25 mouse cellular contexts compared by ENCODE assay signal in genomic region chr7:30420673-30421072, GRCm38 (mm10). TPM values are rescaled to one million over a fixed set of nuclear protein-coding genes. Genes with fewer than 3 reads are reported as not detected.
DNase-seq lines count a peak whose midpoint lies in the region; ATAC-seq and TF ChIP-seq lines count a peak whose summit lies in the region.
"Had no signal": no experiment of that assay in that cellular context is flagged by ENCODE, and none has a peak within 500 bp of the region (broad histone marks: within the 10 kb centered on the region; RNA-seq: fewer than 3 reads in every experiment).

No protein-coding gene starts in this region.

- no peak for TF ChIP-seq POLR2A in spleen, adult 2 months (IDR thresholded peaks at IDR 0.05; ENCODE audit: low read depth, low read length)
- no peak for TF ChIP-seq POLR2A in lung, adult 2 months (IDR thresholded peaks at IDR 0.05; ENCODE audit: borderline replicate concordance, extremely low read depth, low read depth, low read length)

- H3K27me3 ChIP-seq in heart, embryonic 16.5 days (ENCODE audit: control insufficient read depth, insufficient read depth, low read length), result peaks cover 5% of the 10 kb centered on the region; the same call in 1 of the 2 replicates
- peaks cover 7% of the 10 kb centered on the region; the same call in 1 of the 2 replicates for H3K27me3 ChIP-seq in heart, embryonic 11.5 days (ENCODE audit: control insufficient read depth, insufficient read depth, low read length)
- no peaks in the 10 kb centered on the region for H3K27me3 ChIP-seq in spleen, adult 2 months (ENCODE audit: control insufficient read depth, insufficient read depth, low read length)
- H3K27me3 ChIP-seq in liver, embryonic 11.5 days (replicated peaks; ENCODE audit: control insufficient read depth, insufficient read depth, low read length), result no peaks in the 10 kb centered on the region
- peaks cover 51% of the 10 kb centered on the region for H3K27me3 ChIP-seq in limb, embryonic 10.5 days (ENCODE audit: low read depth, poor library complexity, severe bottlenecking)

- peaks cover 76% of the 10 kb centered on the region for H3K79me2 ChIP-seq in macrophage (ENCODE audit: inconsistent target)

- no peak for DNase-seq in spleen, adult 2 months (ENCODE audit: low read depth in 1 of 2, low spot score in 2 of 2)
- DNase-seq in spleen, postnatal 4 days (ENCODE audit: low spot score in 2 of 2), result no peak
- no peak for DNase-seq in liver, embryonic 11.5 days (ENCODE audit: low spot score)
- no peak for DNase-seq in lung, adult 2 months
- no peak for DNase-seq in limb, embryonic 10.5 days (ENCODE audit: low spot score)
- DNase-seq: B cell, adult 2 months; cerebellum, postnatal 25 days; lung, postnatal 14 days; right cerebral cortex, postnatal 25 days; thymus, postnatal 25 days had no signal

- H3K9me3 ChIP-seq in heart, embryonic 16.5 days (replicated peaks; ENCODE audit: control insufficient read depth, low read length), result 0 out of 2 replicates have a peak, but pooled peaks cover 4% of the 10 kb centered on the region
- no peaks in the 10 kb centered on the region for H3K9me3 ChIP-seq in heart, embryonic 11.5 days (replicated peaks; ENCODE audit: control insufficient read depth, low read length)
- H3K9me3 ChIP-seq in liver, embryonic 11.5 days (ENCODE audit: control insufficient read depth, low read length), result no peaks in the 10 kb centered on the region
- no peaks in the 10 kb centered on the region; the same call in 1 of the 2 replicates for H3K9me3 ChIP-seq in limb, embryonic 10.5 days (replicated peaks)
- H3K9me3 ChIP-seq: heart, embryonic 10.5 days had no signal

- no peak overlapping the region for H3K4me3 ChIP-seq in heart, embryonic 16.5 days (ENCODE audit: low read length)
- H3K4me3 ChIP-seq in heart, embryonic 11.5 days (ENCODE audit: low read depth, low read length), result no peak overlapping the region
- H3K4me3 ChIP-seq in spleen, adult 2 months (ENCODE audit: extremely low read depth, insufficient read depth, insufficient read length), result peak overlapping the region; percentile 62
- no peak overlapping the region for H3K4me3 ChIP-seq in liver, embryonic 11.5 days (ENCODE audit: low read depth, low read length)
- H3K4me3 ChIP-seq in macrophage (ENCODE audit: inconsistent target), result peak overlapping the region; percentile 86
- no peak overlapping the region for H3K4me3 ChIP-seq in lung, adult 2 months (replicated peaks; ENCODE audit: extremely low read depth, low read depth, low read length)
- H3K4me3 ChIP-seq in limb, embryonic 10.5 days, result no peak overlapping the region
- H3K4me3 ChIP-seq: myocyte had no signal

- ATAC-seq in heart, embryonic 16.5 days (replicated peaks; ENCODE audit: extremely low read depth, insufficient read depth, low FRiP score), result no peak
- ATAC-seq in heart, embryonic 11.5 days (replicated peaks; ENCODE audit: insufficient number of reproducible peaks, low FRiP score, low TSS enrichment), result no peak
- no peak for ATAC-seq in liver, embryonic 11.5 days (replicated peaks; ENCODE audit: low FRiP score)
- ATAC-seq: midbrain, embryonic 13.5 days had no signal

- no peaks in the 10 kb centered on the region; the same call in 1 of the 2 replicates for H3K36me3 ChIP-seq in heart, embryonic 16.5 days (ENCODE audit: control insufficient read depth, insufficient read depth)
- H3K36me3 ChIP-seq in heart, embryonic 11.5 days (ENCODE audit: control insufficient read depth, insufficient read depth, low read length), result peaks cover 1% of the 10 kb centered on the region; the same call in 1 of the 2 replicates
- peaks cover 23% of the 10 kb centered on the region for H3K36me3 ChIP-seq in spleen, adult 2 months (ENCODE audit: control insufficient read depth, insufficient read depth, low read length)
- H3K36me3 ChIP-seq in liver, embryonic 11.5 days (ENCODE audit: control insufficient read depth, insufficient read depth, low read length), result peaks cover 2% of the 10 kb centered on the region; the same call in 1 of the 2 replicates
- peaks cover 21% of the 10 kb centered on the region; the same call in 1 of the 2 replicates for H3K36me3 ChIP-seq in macrophage (ENCODE audit: inconsistent target)
- peaks cover 6% of the 10 kb centered on the region for H3K36me3 ChIP-seq in limb, embryonic 10.5 days

- no peak for TF ChIP-seq CTCF in spleen, adult 2 months (IDR thresholded peaks at IDR 0.05; ENCODE audit: extremely low read depth, insufficient read depth, insufficient read length, insufficient replicate concordance)
- no peak for TF ChIP-seq CTCF in lung, adult 2 months (IDR thresholded peaks at IDR 0.05; ENCODE audit: insufficient read depth, low read length)

- peak overlapping the region; percentile 21; the same call in 1 of the 2 replicates for H3K27ac ChIP-seq in heart, embryonic 16.5 days (ENCODE audit: low read length)
- no peak overlapping the region for H3K27ac ChIP-seq in heart, embryonic 11.5 days (ENCODE audit: low read depth, low read length)
- H3K27ac ChIP-seq in spleen, adult 2 months (ENCODE audit: insufficient read depth, low read length), result peak overlapping the region; percentile 97
- H3K27ac ChIP-seq in liver, embryonic 11.5 days (ENCODE audit: low read depth, low read length), result no peak overlapping the region
- peak overlapping the region; percentile 100 for H3K27ac ChIP-seq in macrophage
- no peak overlapping the region for H3K27ac ChIP-seq in limb, embryonic 10.5 days
- H3K27ac ChIP-seq: forebrain, embryonic 10.5 days; hindbrain, embryonic 14.5 days; limb, embryonic 13.5 days; midbrain, embryonic 13.5 days; stomach, postnatal 0 days had no signal

- no peak overlapping the region for H3K9ac ChIP-seq in heart, embryonic 16.5 days (ENCODE audit: low read length)
- no peak overlapping the region for H3K9ac ChIP-seq in heart, embryonic 11.5 days (ENCODE audit: low read depth, low read length)
- no peak overlapping the region for H3K9ac ChIP-seq in liver, embryonic 11.5 days (ENCODE audit: low read depth, low read length)

- 82% methylated on average over 3 of the region's 3 CpGs for WGBS in heart, embryonic 16.5 days
- 85% methylated on average over 3 of the region's 3 CpGs for WGBS in heart, embryonic 11.5 days (ENCODE audit: insufficient replicate concordance)
- 63% methylated on average over 3 of the region's 3 CpGs for WGBS in spleen, adult 2 months
- WGBS in liver, embryonic 11.5 days, result 69% methylated on average over 3 of the region's 3 CpGs
- 35% methylated on average over 3 of the region's 3 CpGs for WGBS in macrophage (ENCODE audit: missing documents)
- 56% methylated on average over 3 of the region's 3 CpGs for WGBS in lung, adult 2 months
- 84% methylated on average over 3 of the region's 3 CpGs for WGBS in limb, embryonic 10.5 days

- H3K4me1 ChIP-seq in heart, embryonic 16.5 days (ENCODE audit: control insufficient read depth, insufficient read depth, low read length), result peaks cover 13% of the 10 kb centered on the region
- H3K4me1 ChIP-seq in heart, embryonic 11.5 days (ENCODE audit: control insufficient read depth, insufficient read depth, low read length), result no peaks in the 10 kb centered on the region; the same call in 1 of the 2 replicates
- peaks cover 41% of the 10 kb centered on the region; the same call in 1 of the 2 replicates for H3K4me1 ChIP-seq in spleen, adult 2 months (ENCODE audit: control insufficient read depth, insufficient read depth, insufficient read length)
- 0 out of 2 replicates have a peak, but pooled peaks cover 5% of the 10 kb centered on the region for H3K4me1 ChIP-seq in liver, embryonic 11.5 days (replicated peaks; ENCODE audit: control insufficient read depth, insufficient read depth, low read length)
- H3K4me1 ChIP-seq in lung, adult 2 months (ENCODE audit: control insufficient read depth, insufficient read depth, low read length), result no peaks in the 10 kb centered on the region; the same call in 1 of the 2 replicates
- H3K4me1 ChIP-seq in limb, embryonic 10.5 days, result peaks cover 22% of the 10 kb centered on the region

- no peak overlapping the region for H3K4me2 ChIP-seq in heart, embryonic 16.5 days (ENCODE audit: low read depth, low read length)
- no peak overlapping the region for H3K4me2 ChIP-seq in heart, embryonic 11.5 days
- H3K4me2 ChIP-seq in liver, embryonic 11.5 days, result peak overlapping the region; percentile 74

RNA-seq across cellular contexts. Expression of gene Nfkbid, which starts 0.9 kb away (rescaled TPM):
- 1.7 and 1.8 TPM in 2 replicates for polyA plus RNA-seq in heart, embryonic 16.5 days (2015; fragmentation: Nextera tagmentation; extraction: Ambion mirVana)
- polyA plus RNA-seq in heart, embryonic 11.5 days (2014; fragmentation: Nextera tagmentation; extraction: Ambion mirVana), result 1.0 and 1.4 TPM in 2 replicates
- polyA plus RNA-seq in spleen, adult 2 months (2012; rRNA removed), result 55.1 and 70.8 TPM in 2 replicates
- 1.8 and 3.6 TPM in 2 replicates for polyA plus RNA-seq in liver, embryonic 11.5 days (2014; fragmentation: Nextera tagmentation; extraction: Ambion mirVana)
- total RNA-seq in macrophage (2018; cell fraction: chromatin; rRNA removed), result 100 to 1,000 TPM in 17 of 26 experiments, 10 to 100 TPM in 9; 35.5 to 687 (median 168) TPM
- total RNA-seq in macrophage (2018; cell fraction: cytosol; rRNA removed), result 100 to 1,000 TPM in 6 of 26 experiments, 10 to 100 TPM in 14, 1 to 10 TPM in 6; 3.4 to 171 (median 30.6) TPM
- total RNA-seq in macrophage (2018; cell fraction: nucleus; rRNA removed), result 100 to 1,000 TPM in 19 of 26 experiments, 10 to 100 TPM in 7; 30.9 to 748 (median 180) TPM
- polyA plus RNA-seq in macrophage (2018), result 3.2 to 8.3 TPM (median 6.3 TPM) in 3 replicates
- polyA plus RNA-seq in lung, adult 2 months (2012; rRNA removed), result 7.2 and 8.6 TPM in 2 replicates
- polyA plus RNA-seq in limb, embryonic 10.5 days (2016; fragmentation: Nextera tagmentation; extraction: Ambion mirVana), result 0.55 and 1.2 TPM in 2 replicates

RNA-seq across cellular contexts. Expression of gene Hcst, which starts 1.0 kb away (rescaled TPM):
- 2.2 and 4.6 TPM in 2 replicates for polyA plus RNA-seq in heart, embryonic 16.5 days (2015; fragmentation: Nextera tagmentation; extraction: Ambion mirVana)
- polyA plus RNA-seq in heart, embryonic 11.5 days (2014; fragmentation: Nextera tagmentation; extraction: Ambion mirVana), result 0.53 and 0.99 TPM in 2 replicates
- 178 and 278 TPM in 2 replicates for polyA plus RNA-seq in spleen, adult 2 months (2012; rRNA removed)
- polyA plus RNA-seq in liver, embryonic 11.5 days (2014; fragmentation: Nextera tagmentation; extraction: Ambion mirVana), result 2.2 and 2.9 TPM in 2 replicates
- total RNA-seq in macrophage (2018; cell fraction: chromatin; rRNA removed), result 10 to 100 TPM in 1 of 26 experiments, 1 to 10 TPM in 16, not detected in 9; 3.3 to 12.1 (median 6.0) TPM
- 10 to 100 TPM; 15.7 to 50.0 (median 32.0) TPM for total RNA-seq in macrophage (2018; cell fraction: cytosol; rRNA removed)
- 10 to 100 TPM in 7 of 26 experiments, 1 to 10 TPM in 18, not detected in 1; 3.4 to 13.6 (median 7.9) TPM for total RNA-seq in macrophage (2018; cell fraction: nucleus; rRNA removed)
- 9.3 to 40.5 TPM (median 34.0 TPM) in 3 replicates for polyA plus RNA-seq in macrophage (2018)
- 33.9 and 37.1 TPM in 2 replicates for polyA plus RNA-seq in lung, adult 2 months (2012; rRNA removed)
- not detected in 2 replicates for polyA plus RNA-seq in limb, embryonic 10.5 days (2016; fragmentation: Nextera tagmentation; extraction: Ambion mirVana)
- total RNA-seq: gastrocnemius, adult 18-20 months; heart, postnatal 36 days had no signal
- polyA plus RNA-seq: midbrain, embryonic 13.5 days; myocyte; neural tube, embryonic 14.5 days had no signal

RNA-seq across cellular contexts. Expression of gene Tyrobp, which starts 7.1 kb away (rescaled TPM):
- 32.2 and 34.7 TPM in 2 replicates for polyA plus RNA-seq in heart, embryonic 16.5 days (2015; fragmentation: Nextera tagmentation; extraction: Ambion mirVana)
- polyA plus RNA-seq in heart, embryonic 11.5 days (2014; fragmentation: Nextera tagmentation; extraction: Ambion mirVana), result 8.9 and 9.2 TPM in 2 replicates
- 569 and 738 TPM in 2 replicates for polyA plus RNA-seq in spleen, adult 2 months (2012; rRNA removed)
- 60.6 and 61.9 TPM in 2 replicates for polyA plus RNA-seq in liver, embryonic 11.5 days (2014; fragmentation: Nextera tagmentation; extraction: Ambion mirVana)
- total RNA-seq in macrophage (2018; cell fraction: chromatin; rRNA removed), result 100 to 1,000 TPM in 7 of 26 experiments, 10 to 100 TPM in 19; 39.6 to 123 (median 77.3) TPM
- 1,000 to 10,000 TPM; 1,796 to 3,589 (median 2,552) TPM for total RNA-seq in macrophage (2018; cell fraction: cytosol; rRNA removed)
- 100 to 1,000 TPM; 185 to 760 (median 490) TPM for total RNA-seq in macrophage (2018; cell fraction: nucleus; rRNA removed)
- polyA plus RNA-seq in macrophage (2018), result 2,505 to 4,301 TPM (median 3,819 TPM) in 3 replicates
- polyA plus RNA-seq in lung, adult 2 months (2012; rRNA removed), result 328 and 425 TPM in 2 replicates
- 7.6 and 8.6 TPM in 2 replicates for polyA plus RNA-seq in limb, embryonic 10.5 days (2016; fragmentation: Nextera tagmentation; extraction: Ambion mirVana)
- polyA plus RNA-seq: myocyte had no signal

RNA-seq across cellular contexts. Expression of gene Aplp1, which starts 24.7 kb away (rescaled TPM):
- polyA plus RNA-seq in heart, embryonic 16.5 days (2015; fragmentation: Nextera tagmentation; extraction: Ambion mirVana), result 11.1 and 13.5 TPM in 2 replicates
- polyA plus RNA-seq in heart, embryonic 11.5 days (2014; fragmentation: Nextera tagmentation; extraction: Ambion mirVana), result 34.9 and 37.8 TPM in 2 replicates
- polyA plus RNA-seq in spleen, adult 2 months (2012; rRNA removed), result 1.9 and 2.3 TPM in 2 replicates
- polyA plus RNA-seq in liver, embryonic 11.5 days (2014; fragmentation: Nextera tagmentation; extraction: Ambion mirVana), result 18.4 and 19.1 TPM in 2 replicates
- 1 to 10 TPM in 1 of 26 experiments, under 1 TPM in 4, not detected in 21; 0.37 to 3.7 (median 0.51) TPM for total RNA-seq in macrophage (2018; cell fraction: chromatin; rRNA removed)
- 1 to 10 TPM in 1 of 26 experiments, under 1 TPM in 25; 0.24 to 1.0 (median 0.57) TPM for total RNA-seq in macrophage (2018; cell fraction: cytosol; rRNA removed)
- 1 to 10 TPM in 8 of 26 experiments, under 1 TPM in 16, not detected in 2; 0.42 to 1.8 (median 0.87) TPM for total RNA-seq in macrophage (2018; cell fraction: nucleus; rRNA removed)
- 0.67 to 1.3 TPM (median 0.75 TPM) in 3 replicates for polyA plus RNA-seq in macrophage (2018)
- 9.5 and 11.8 TPM in 2 replicates for polyA plus RNA-seq in lung, adult 2 months (2012; rRNA removed)
- polyA plus RNA-seq in limb, embryonic 10.5 days (2016; fragmentation: Nextera tagmentation; extraction: Ambion mirVana), result 8.4 and 13.4 TPM in 2 replicates

RNA-seq across cellular contexts. Expression of gene Kirrel2, which starts 36.8 kb away (rescaled TPM):
- 0.15 and 0.20 TPM in 2 replicates for polyA plus RNA-seq in heart, embryonic 16.5 days (2015; fragmentation: Nextera tagmentation; extraction: Ambion mirVana)
- 1.5 and 3.7 TPM in 2 replicates for polyA plus RNA-seq in heart, embryonic 11.5 days (2014; fragmentation: Nextera tagmentation; extraction: Ambion mirVana)
- 0.14 and 0.49 TPM in 2 replicates for polyA plus RNA-seq in spleen, adult 2 months (2012; rRNA removed)
- polyA plus RNA-seq in liver, embryonic 11.5 days (2014; fragmentation: Nextera tagmentation; extraction: Ambion mirVana), result 0.22 and 0.95 TPM in 2 replicates
- not detected for total RNA-seq in macrophage (2018; cell fraction: chromatin; rRNA removed)
- not detected for total RNA-seq in macrophage (2018; cell fraction: cytosol; rRNA removed)
- not detected for total RNA-seq in macrophage (2018; cell fraction: nucleus; rRNA removed)
- polyA plus RNA-seq in macrophage (2018), result not detected in 3 replicates
- polyA plus RNA-seq in lung, adult 2 months (2012; rRNA removed), result not detected in 2 replicates
- not detected in 2 replicates for polyA plus RNA-seq in limb, embryonic 10.5 days (2016; fragmentation: Nextera tagmentation; extraction: Ambion mirVana)
- total RNA-seq: adrenal gland, adult 2 months; gastrocnemius, adult 18-20 months; heart, postnatal 36 days had no signal
- polyA plus RNA-seq: adrenal gland, adult 2 months; gonadal fat pad, adult 2 months; myocyte had no signal

Comparison
In these comparisons a context has a peak if more than half of its experiments do, and no peak if none do; other contexts are left out.
1. H3K27ac ChIP-seq: peak in heart, embryonic 16.5 days (single experiment), spleen, adult 2 months (single experiment) and macrophage (single experiment); none in heart, embryonic 11.5 days (single experiment), liver, embryonic 11.5 days (single experiment) and limb, embryonic 10.5 days (single experiment).
2. H3K4me3 ChIP-seq: peak in spleen, adult 2 months (single experiment) and macrophage (single experiment); none in heart, embryonic 16.5 days (single experiment), heart, embryonic 11.5 days (single experiment), liver, embryonic 11.5 days (single experiment), lung, adult 2 months (single experiment) and limb, embryonic 10.5 days (single experiment).